Mouse (Mus musculus) regulatory T cell (primary cell): ENCODE results near the gene Heph.
"Not testable (repeated sequence)": the region's sequence is repeated elsewhere in the genome, so short reads cannot be mapped to it uniquely, and the experiment has no call there.

Source experiments
- in situ Hi-C: fragments of 300-600 bp; cut with MboI, MseI; formaldehyde crosslinking; loops from one replicate; pipeline ENCODE4 v1.15.1; 2025; ENCODE audit warnings: high pct_unique_total_duplicates

Heph gene

DNA sequence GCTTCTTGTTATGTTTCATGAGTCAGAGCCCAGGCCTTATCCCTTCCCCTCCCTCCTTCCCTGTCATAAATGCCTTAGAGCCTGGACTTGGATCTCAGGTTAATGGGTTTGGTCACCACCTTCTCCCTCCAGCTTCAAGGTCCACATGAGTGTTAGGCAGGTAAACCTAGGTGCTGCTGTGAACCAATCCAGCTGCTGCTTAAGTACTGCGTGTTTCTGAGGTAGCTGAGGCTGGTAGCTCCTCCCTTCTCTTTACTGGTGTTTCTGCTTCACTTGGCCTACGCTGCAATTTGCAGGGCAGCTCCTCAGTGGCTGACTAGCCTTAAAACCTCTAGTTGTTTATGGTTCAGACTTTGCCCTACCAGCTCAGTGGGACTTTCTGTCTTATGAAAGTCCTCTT is at the start of gene Heph:
TSS of gene Heph (plus strand) at position 211 of the 400 bp plus-strand sequence.
- in situ Hi-C loops = no loop called here

GRCm38 (mm10) chrX:96415351-96415750 is 39.8 kb upstream of the Heph start:
- in situ Hi-C loops = not testable (repeated sequence)

DNA sequence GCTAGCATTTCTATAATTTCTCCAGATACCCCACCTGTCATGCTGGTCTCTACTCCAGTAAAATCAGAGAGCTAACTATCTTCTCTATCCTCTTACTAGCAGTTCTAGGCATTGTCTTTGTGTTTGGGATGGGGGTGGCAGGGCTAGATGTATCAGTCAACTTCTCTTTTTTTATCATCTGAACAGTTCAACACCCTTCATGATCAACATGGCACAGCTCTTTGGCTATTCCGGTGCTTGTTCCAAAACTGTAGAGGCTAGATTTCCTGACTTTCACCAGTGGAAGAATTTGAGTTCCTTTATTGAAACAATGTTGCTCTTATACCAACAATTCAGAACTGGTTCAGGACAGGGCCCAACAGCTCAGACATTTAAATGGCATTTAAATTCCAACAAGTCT is 38.2 kb upstream of the Heph start:
- in situ Hi-C loops = no loop called here

DNA sequence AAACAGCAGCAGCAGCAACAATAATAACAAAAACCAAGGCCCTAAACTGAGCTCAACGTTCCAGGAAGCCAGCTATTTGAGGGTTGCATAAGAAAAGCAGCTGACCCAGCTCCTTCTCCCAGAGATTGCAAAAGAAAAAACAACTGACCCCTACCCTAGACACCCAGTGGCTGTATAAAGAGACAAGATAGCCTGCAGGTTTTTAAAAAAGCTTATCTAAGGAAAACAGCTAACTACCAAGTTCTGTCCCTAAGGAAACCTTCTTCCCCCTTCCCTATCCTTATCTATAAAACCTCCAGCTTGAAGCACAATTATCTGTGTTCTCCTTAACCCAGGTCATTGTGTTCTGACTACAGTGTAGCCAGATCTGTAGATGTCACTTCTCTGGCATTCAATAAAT is 37.4 kb upstream of the Heph start:
- in situ Hi-C loops = no loop called here

DNA sequence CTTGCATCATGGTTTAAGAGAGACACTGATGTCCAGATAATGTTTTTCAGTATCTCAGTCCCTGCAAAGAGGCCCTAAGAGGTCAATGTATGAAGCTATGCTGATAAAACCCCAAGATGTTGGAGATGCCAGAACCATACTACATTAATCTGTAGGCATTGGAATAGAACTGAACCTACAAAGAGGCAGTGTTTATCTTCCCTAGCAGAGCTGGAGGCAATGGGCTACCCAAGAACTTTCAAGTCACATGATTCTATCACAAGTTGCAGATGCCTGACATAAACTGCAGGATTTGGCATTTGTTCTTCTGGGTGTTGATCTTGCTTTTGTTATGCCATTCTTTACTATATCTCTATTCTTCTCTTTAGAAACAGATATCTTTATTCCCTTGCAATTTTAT is 35.8 kb upstream of the Heph start:
- in situ Hi-C loops = no loop called here

- in situ Hi-C loops = no loop called here
Observed at GRCm38 (mm10) chrX:96456201-96456963, 1.2 kb downstream of the Heph start, which contains the start of gene Hsf3. Gene Hsf3, minus strand, starts transcription at chrX:96456294.

- in situ Hi-C loops = no loop called here
Observed at GRCm38 (mm10) chrX:96501580-96501979, 46.4 kb downstream of the Heph start.
